Mouse (Mus musculus): ENCODE measurements at regions not wholly inside any gene's neighbourhood (a gene's known extent, or its start where the extent isn't known, plus 50 kb on each side); places are given as distances from the start of the nearest gene placed in this dataset.

- no peak for TF ChIP-seq POLR2A (IDR thresholded peaks at IDR 0.05; ENCODE audit: low read depth, low read length)
- no peak for TF ChIP-seq CTCF (IDR thresholded peaks at IDR 0.05; ENCODE audit: extremely low read depth, insufficient read depth, insufficient read length, insufficient replicate concordance)
Measured at GRCm38 (mm10) chr15:62150296-62150695, 1227.5 kb upstream of the A1bg start.

All from spleen, adult 2 months (tissue).